Mouse (Mus musculus) forebrain, embryonic 12.5 days (tissue): ENCODE data around the gene Ddrgk1. TPM values are rescaled to one million over a fixed set of nuclear protein-coding genes. Genes with fewer than 3 reads are reported as not detected.

Experiments
- ATAC-seq: fragments of 200-750 bp; cut with Nextera tagmentation; 2 replicates; pipeline ENCODE4 v1.8.0; 2017; ENCODE audit warnings: moderate TSS enrichment; ENCODE audit not compliant: low FRiP score
- H3K27ac ChIP-seq: fragments of 300-500 bp; sonication (generic); 2 replicates; pipeline ENCODE4 v1.5.1; 2016; ENCODE audit warnings: mild to moderate bottlenecking
- H3K27me3 ChIP-seq: fragments of 300-500 bp; sonication (generic); 2 replicates; pipeline ENCODE4 v1.6.1; 2016; ENCODE audit warnings: mild to moderate bottlenecking
- H3K36me3 ChIP-seq: fragments of 300-500 bp; sonication (generic); replicated peaks from 2 replicates; pipeline ENCODE4 v1.6.1; 2016; ENCODE audit warnings: mild to moderate bottlenecking
- H3K4me1 ChIP-seq: fragments of 300-500 bp; sonication (generic); 2 replicates; pipeline ENCODE4 v1.6.1; 2016
- H3K4me2 ChIP-seq: fragments of 300-500 bp; sonication (generic); 2 replicates; pipeline ENCODE4 v1.6.1; 2016; ENCODE audit warnings: mild to moderate bottlenecking, moderate library complexity
- H3K4me3 ChIP-seq: fragments of 300-500 bp; sonication (generic); replicated peaks from 2 replicates; pipeline ENCODE4 v1.5.1; 2016; ENCODE audit warnings: mild to moderate bottlenecking
- H3K9ac ChIP-seq: fragments of 300-500 bp; sonication (generic); 2 replicates; pipeline ENCODE4 v1.6.1; 2016; ENCODE audit warnings: mild to moderate bottlenecking
- H3K9me3 ChIP-seq: fragments of 300-500 bp; sonication (generic); 2 replicates; pipeline ENCODE4 v1.6.1; 2016
- WGBS: fragments of 180-500 bp; shearing (Covaris S2); methylation state at CpG from one replicate; pipeline ENCODE4 v1.1.7; 2016; 5-methylcytosine and 5-hydroxymethylcytosine counted together
- polyA plus RNA-seq: library from polyadenylated mRNA; unstranded; fragments of >200 nt; fragmentation: Nextera tagmentation; extraction: Ambion mirVana; gene quantifications from 2 replicates; pipeline ENCODE4 v1.2.1, GENCODE M21; 2016

Gene Ddrgk1
- 47.8 and 49.7 TPM in 2 replicates for polyA plus RNA-seq

- peak within 1 kb of the TSS; percentile 82 for H3K9ac ChIP-seq
- H3K9me3 ChIP-seq: no peaks in the 10 kb centered on the region
- ATAC-seq: peak; percentile 96
- peaks cover 31% of the 10 kb centered on the region for H3K4me1 ChIP-seq
- peak within 1 kb of the TSS; percentile 67 for H3K4me2 ChIP-seq
- H3K36me3 ChIP-seq: peaks cover 32% of the 10 kb centered on the region
- no peaks in the 10 kb centered on the region for H3K27me3 ChIP-seq
- peak within 1 kb of the TSS; percentile 61 for H3K4me3 ChIP-seq
- under 1% methylated on average over 40 of the region's 40 CpGs for WGBS
- H3K27ac ChIP-seq: peak within 1 kb of the TSS; percentile 98
Measured at GRCm38 (mm10) chr2:130664102-130664701, at the start of gene Ddrgk1. Ddrgk1 (minus strand) TSS chr2:130664659.

GRCm38 (mm10) chr2:130707057-130707456, 42.6 kb upstream of the Ddrgk1 start:
- ATAC-seq: no peak
- Histone ChIP-seq H3K4me3 (no peak overlapping the region), H3K9ac (no peak overlapping the region), H3K9me3 (no peaks in the 10 kb centered on the region), H3K27me3 (no peaks in the 10 kb centered on the region), H3K4me2 (no peak overlapping the region), H3K36me3 (peaks cover 35% of the 10 kb centered on the region), H3K27ac (no peak overlapping the region), H3K4me1 (no peaks in the 10 kb centered on the region)
- 64% methylated on average over 10 of the region's 10 CpGs for WGBS

GRCm38 (mm10) chr2:130706602-130707001, 42.1 kb upstream of the Ddrgk1 start:
- WGBS: 71% methylated on average over 4 of the region's 4 CpGs
- Histone ChIP-seq H3K9ac (no peak overlapping the region), H3K36me3 (peaks cover 30% of the 10 kb centered on the region), H3K4me3 (no peak overlapping the region), H3K27ac (no peak overlapping the region), H3K4me1 (no peaks in the 10 kb centered on the region), H3K4me2 (no peak overlapping the region), H3K9me3 (no peaks in the 10 kb centered on the region), H3K27me3 (no peaks in the 10 kb centered on the region)
- no peak for ATAC-seq

- Histone ChIP-seq H3K27me3 (peaks cover 2% of the 10 kb centered on the region; the same call in 1 of the 2 replicates), H3K4me1 (no peaks in the 10 kb centered on the region), H3K36me3 (peaks cover 16% of the 10 kb centered on the region), H3K4me2 (no peak overlapping the region), H3K9ac (no peak overlapping the region), H3K9me3 (no peaks in the 10 kb centered on the region), H3K27ac (no peak overlapping the region), H3K4me3 (no peak overlapping the region)
- 69% methylated on average over 6 of the region's 6 CpGs for WGBS
- no peak for ATAC-seq
Measured at GRCm38 (mm10) chr2:130705178-130705577, 40.7 kb upstream of the Ddrgk1 start.

GRCm38 (mm10) chr2:130704040-130705001, 39.9 kb upstream of the Ddrgk1 start:
- no peak overlapping the region for H3K27ac ChIP-seq
- no peak overlapping the region for H3K4me3 ChIP-seq
- ATAC-seq: no peak
- H3K9me3 ChIP-seq: no peaks in the 10 kb centered on the region
- H3K36me3 ChIP-seq: peaks cover 8% of the 10 kb centered on the region
- H3K4me1 ChIP-seq: no peaks in the 10 kb centered on the region
- H3K4me2 ChIP-seq: no peak overlapping the region
- H3K27me3 ChIP-seq: peaks cover 8% of the 10 kb centered on the region
- WGBS: 69% methylated on average over 9 of the region's 9 CpGs
- no peak overlapping the region for H3K9ac ChIP-seq

GRCm38 (mm10) chr2:130697821-130698266, 33.4 kb upstream of the Ddrgk1 start:
- peaks cover 60% of the 10 kb centered on the region for H3K27me3 ChIP-seq
- no peaks in the 10 kb centered on the region for H3K36me3 ChIP-seq
- H3K9ac ChIP-seq: peak overlapping the region; percentile 56; the same call in 1 of the 2 replicates
- H3K9me3 ChIP-seq: no peaks in the 10 kb centered on the region
- H3K4me1 ChIP-seq: peaks cover 19% of the 10 kb centered on the region
- H3K4me2 ChIP-seq: peak overlapping the region; percentile 100
- ATAC-seq: peak; percentile 66
- 0% methylated on average over 14 of the region's 14 CpGs for WGBS
- H3K27ac ChIP-seq: no peak overlapping the region
- peak overlapping the region; percentile 59 for H3K4me3 ChIP-seq

GRCm38 (mm10) chr2:130697153-130697810, 32.8 kb upstream of the Ddrgk1 start, which contains the start of gene Slc4a11:
Slc4a11 (minus strand) TSS chr2:130697519.
- Histone ChIP-seq H3K27me3 (peaks cover 60% of the 10 kb centered on the region), H3K4me1 (peaks cover 19% of the 10 kb centered on the region), H3K9ac (peak within 1 kb of the TSS; percentile 56), H3K9me3 (no peaks in the 10 kb centered on the region), H3K4me2 (peak within 1 kb of the TSS; percentile 100), H3K36me3 (no peaks in the 10 kb centered on the region), H3K4me3 (peak within 1 kb of the TSS; percentile 59), H3K27ac (no peak within 1 kb of the TSS)
- ATAC-seq: peak; percentile 69
- WGBS: under 1% methylated on average over 65 of the region's 65 CpGs

GRCm38 (mm10) chr2:130696700-130697152, 32.3 kb upstream of the Ddrgk1 start:
- under 1% methylated on average over 31 of the region's 31 CpGs for WGBS
- Histone ChIP-seq H3K27me3 (peaks cover 60% of the 10 kb centered on the region), H3K4me1 (peaks cover 19% of the 10 kb centered on the region), H3K4me3 (peak overlapping the region; percentile 59), H3K4me2 (peak overlapping the region; percentile 100), H3K9ac (peak overlapping the region; percentile 56), H3K27ac (no peak overlapping the region), H3K9me3 (no peaks in the 10 kb centered on the region), H3K36me3 (no peaks in the 10 kb centered on the region)
- no peak for ATAC-seq

- no peak overlapping the region for H3K9ac ChIP-seq
- no peak for ATAC-seq
- peaks cover 19% of the 10 kb centered on the region for H3K4me1 ChIP-seq
- peaks cover 46% of the 10 kb centered on the region for H3K27me3 ChIP-seq
- no peaks in the 10 kb centered on the region for H3K36me3 ChIP-seq
- H3K9me3 ChIP-seq: no peaks in the 10 kb centered on the region
- no peak overlapping the region for H3K27ac ChIP-seq
- 38% methylated on average over 3 of the region's 3 CpGs for WGBS
- H3K4me3 ChIP-seq: no peak overlapping the region
- no peak overlapping the region for H3K4me2 ChIP-seq
Measured at GRCm38 (mm10) chr2:130693563-130693962, 29.1 kb upstream of the Ddrgk1 start.

GRCm38 (mm10) chr2:130689011-130689410, 24.6 kb upstream of the Ddrgk1 start:
- H3K4me1 ChIP-seq: no peaks in the 10 kb centered on the region
- H3K9ac ChIP-seq: no peak overlapping the region
- ATAC-seq: no peak
- no peak overlapping the region for H3K27ac ChIP-seq
- H3K4me3 ChIP-seq: no peak overlapping the region
- WGBS: 84% methylated on average over 2 of the region's 2 CpGs
- no peak overlapping the region for H3K4me2 ChIP-seq
- no peaks in the 10 kb centered on the region for H3K9me3 ChIP-seq
- H3K36me3 ChIP-seq: peaks cover 19% of the 10 kb centered on the region
- 0 out of 2 replicates have a peak, but pooled peaks cover 3% of the 10 kb centered on the region for H3K27me3 ChIP-seq

- no peak overlapping the region for H3K4me3 ChIP-seq
- H3K4me1 ChIP-seq: no peaks in the 10 kb centered on the region
- no peak overlapping the region for H3K27ac ChIP-seq
- WGBS: 89% methylated on average over 9 of the region's 9 CpGs
- H3K9ac ChIP-seq: no peak overlapping the region
- H3K27me3 ChIP-seq: no peaks in the 10 kb centered on the region
- ATAC-seq: no peak
- no peaks in the 10 kb centered on the region for H3K9me3 ChIP-seq
- H3K4me2 ChIP-seq: no peak overlapping the region
- H3K36me3 ChIP-seq: peaks cover 51% of the 10 kb centered on the region
Measured at GRCm38 (mm10) chr2:130685426-130685825, 21.0 kb upstream of the Ddrgk1 start.

- Histone ChIP-seq H3K4me1 (no peaks in the 10 kb centered on the region), H3K9me3 (no peaks in the 10 kb centered on the region), H3K4me3 (no peak overlapping the region), H3K9ac (no peak overlapping the region), H3K4me2 (no peak overlapping the region), H3K36me3 (peaks cover 86% of the 10 kb centered on the region), H3K27me3 (no peaks in the 10 kb centered on the region), H3K27ac (no peak overlapping the region)
- 81% methylated on average over 3 of the region's 3 CpGs for WGBS
- ATAC-seq: no peak
Measured at GRCm38 (mm10) chr2:130681531-130681930, 17.1 kb upstream of the Ddrgk1 start.
